Mouse (Mus musculus) liver, adult 2 months (tissue): Measurements from ENCODE around the gene Map3k12. TPM values are rescaled to one million over a fixed set of nuclear protein-coding genes. Genes with fewer than 3 reads are reported as not detected.
A peak's percentile ranks its signal among the peaks of the same experiment; 100 is the strongest.

Experiments
- DNase-seq: peaks from one replicate; pipeline ENCODE4 v3.0.0-alpha.2; 2011; ENCODE audit warnings: low read depth, low spot score; ENCODE audit errors: extremely low read depth
- H3K27ac ChIP-seq: fragments of 200-500 bp; replicated peaks from 2 replicates; pipeline ENCODE4 v1.5.1; 2012; ENCODE audit warnings: low read depth, mild to moderate bottlenecking, control low read depth, inconsistent platforms, low read length; ENCODE audit not compliant: insufficient read depth
- H3K27me3 ChIP-seq: fragments of 200-500 bp; 2 replicates; pipeline ENCODE4 v1.6.1; 2012; ENCODE audit warnings: mild to moderate bottlenecking, moderate library complexity, low read length, inconsistent platforms; ENCODE audit not compliant: control insufficient read depth, insufficient read depth
- H3K36me3 ChIP-seq: fragments of 200-500 bp; 2 replicates; pipeline ENCODE4 v1.6.1; 2012; ENCODE audit warnings: low read length, inconsistent platforms; ENCODE audit not compliant: control insufficient read depth, insufficient read depth
- H3K4me1 ChIP-seq: fragments of 200-500 bp; 2 replicates; pipeline ENCODE4 v1.6.1; 2011; ENCODE audit warnings: low read length; ENCODE audit not compliant: control insufficient read depth, insufficient read depth
- H3K4me3 ChIP-seq: fragments of 200-500 bp; 2 replicates; pipeline ENCODE4 v1.5.1; 2011; ENCODE audit warnings: low read depth, mild to moderate bottlenecking, control low read depth, low read length, moderate library complexity; ENCODE audit not compliant: insufficient read depth
- H3K79me2 ChIP-seq: fragments of 200-500 bp; 2 replicates; pipeline ENCODE4 v1.6.1; 2012; ENCODE audit warnings: inconsistent platforms, mild to moderate bottlenecking, low read length, moderate library complexity; ENCODE audit not compliant: control insufficient read depth, insufficient read depth
- H3K9ac ChIP-seq: fragments of 200-500 bp; 2 replicates; pipeline ENCODE4 v1.6.1; 2012; ENCODE audit warnings: low read depth, mild to moderate bottlenecking, control low read depth, inconsistent platforms, low read length
- CTCF ChIP-seq: fragments of 200-500 bp; IDR thresholded peaks from 2 replicates; pipeline ENCODE4 v1.5.1; 2011; ENCODE audit warnings: low read depth, low read length, control low read depth
- POLR2A ChIP-seq: fragments of 200-500 bp; IDR thresholded peaks from 2 replicates; pipeline ENCODE4 v1.6.1; 2011; ENCODE audit warnings: low read length, control low read depth; ENCODE audit not compliant: insufficient read depth; ENCODE audit errors: extremely low read depth
- WGBS: fragments of 180-500 bp; shearing (Covaris S2); methylation state at CpG from one replicate; pipeline ENCODE4 v1.1.7; 2018; 5-methylcytosine and 5-hydroxymethylcytosine counted together
- polyA plus RNA-seq: library from polyadenylated mRNA; depleted of rRNA; stranded (reverse); fragments of >200 nt; gene quantifications from 2 replicates; pipeline ENCODE4 v1.2.3, GENCODE M21; 2012; rRNA removed
- total RNA-seq: library from RNA; depleted of rRNA; stranded (reverse); fragments of >200 nt; gene quantifications from 2 replicates; pipeline ENCODE4 v1.2.3, GENCODE M21; 2014; rRNA removed

Map3k12 gene
- total RNA-seq (0.34 and 0.46 TPM in 2 replicates), polyA plus RNA-seq (0.22 and 0.43 TPM in 2 replicates)

GRCm38 (mm10) chr15:102516728-102517404 lies at the start of gene Map3k12:
Map3k12 (minus strand) TSS chr15:102517064.
- Histone ChIP-seq H3K27ac (peak within 1 kb of the TSS; percentile 69), H3K27me3 (no peaks in the 10 kb centered on the region), H3K36me3 (no peaks in the 10 kb centered on the region), H3K4me3 (peak within 1 kb of the TSS; percentile 71), H3K79me2 (no peaks in the 10 kb centered on the region), H3K4me1 (peaks cover 3% of the 10 kb centered on the region; the same call in 1 of the 2 replicates), H3K9ac (peak within 1 kb of the TSS; percentile 61)
- TF ChIP-seq POLR2A (no peak), CTCF (no peak)
- DNase-seq, result peak; percentile 71
- WGBS, result 1% methylated on average over 43 of the region's 43 CpGs

GRCm38 (mm10) chr15:102563681-102564080 lies 46.8 kb upstream of the Map3k12 start:
- Histone ChIP-seq H3K27me3 (no peaks in the 10 kb centered on the region), H3K4me1 (peaks cover 21% of the 10 kb centered on the region), H3K9ac (no peak overlapping the region), H3K79me2 (peaks cover 3% of the 10 kb centered on the region; the same call in 1 of the 2 replicates), H3K36me3 (no peaks in the 10 kb centered on the region), H3K4me3 (no peak overlapping the region), H3K27ac (no peak overlapping the region)
- DNase-seq, result no peak
- WGBS, result 91% methylated on average over 5 of the region's 5 CpGs
- TF ChIP-seq POLR2A (no peak), CTCF (no peak)

- peak overlapping the region; percentile 35; the same call in 1 of the 2 replicates for H3K27ac ChIP-seq
- no peak for DNase-seq
- peaks cover 3% of the 10 kb centered on the region; the same call in 1 of the 2 replicates for H3K79me2 ChIP-seq
- no peak overlapping the region for H3K4me3 ChIP-seq
- no peaks in the 10 kb centered on the region for H3K27me3 ChIP-seq
- H3K4me1 ChIP-seq, result peaks cover 21% of the 10 kb centered on the region
- 0 out of 2 replicates have a peak, but pooled peaks cover 2% of the 10 kb centered on the region for H3K36me3 ChIP-seq
- TF ChIP-seq CTCF (no peak), POLR2A (no peak)
- 84% methylated on average over 3 of the region's 3 CpGs for WGBS
- H3K9ac ChIP-seq, result no peak overlapping the region
Measured at GRCm38 (mm10) chr15:102563061-102563460, 46.2 kb upstream of the Map3k12 start.

GRCm38 (mm10) chr15:102562491-102562890 lies 45.6 kb upstream of the Map3k12 start:
- TF ChIP-seq CTCF (no peak), POLR2A (no peak)
- Histone ChIP-seq H3K4me1 (peaks cover 21% of the 10 kb centered on the region), H3K4me3 (no peak overlapping the region; the same call in 1 of the 2 replicates), H3K27me3 (no peaks in the 10 kb centered on the region), H3K27ac (peak overlapping the region; percentile 35; the same call in 1 of the 2 replicates), H3K9ac (no peak overlapping the region), H3K79me2 (peaks cover 3% of the 10 kb centered on the region; the same call in 1 of the 2 replicates), H3K36me3 (peaks cover 7% of the 10 kb centered on the region; the same call in 1 of the 2 replicates)
- peak; percentile 83 for DNase-seq
- WGBS, result 20% methylated on average over 1 of the region's 1 CpGs

DNA sequence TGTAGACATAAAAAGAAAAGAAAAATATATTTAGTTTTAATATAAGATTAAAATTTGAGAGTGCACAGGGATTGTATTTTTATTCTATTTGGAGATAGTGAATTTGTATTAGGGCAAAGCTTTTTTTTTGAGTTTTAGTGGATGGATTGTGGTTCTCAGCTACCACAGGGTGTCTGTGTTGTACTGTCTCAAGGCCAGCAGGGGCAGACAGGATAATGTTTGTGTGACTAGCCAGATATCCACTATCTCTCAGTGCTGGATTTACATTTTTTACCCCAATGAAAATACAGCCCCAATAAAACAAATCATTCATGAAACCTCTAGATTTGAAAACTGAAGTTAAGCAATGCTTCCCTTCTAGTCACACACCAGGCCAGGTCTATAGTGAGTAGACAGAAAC lies 40.7 kb upstream of the Map3k12 start:
- Histone ChIP-seq H3K79me2 (peaks cover 3% of the 10 kb centered on the region; the same call in 1 of the 2 replicates), H3K27ac (no peak overlapping the region), H3K4me1 (peaks cover 2% of the 10 kb centered on the region; the same call in 1 of the 2 replicates), H3K9ac (no peak overlapping the region), H3K4me3 (no peak overlapping the region), H3K27me3 (no peaks in the 10 kb centered on the region), H3K36me3 (peaks cover 44% of the 10 kb centered on the region)
- TF ChIP-seq CTCF (no peak), POLR2A (no peak)
- no peak for DNase-seq

DNA sequence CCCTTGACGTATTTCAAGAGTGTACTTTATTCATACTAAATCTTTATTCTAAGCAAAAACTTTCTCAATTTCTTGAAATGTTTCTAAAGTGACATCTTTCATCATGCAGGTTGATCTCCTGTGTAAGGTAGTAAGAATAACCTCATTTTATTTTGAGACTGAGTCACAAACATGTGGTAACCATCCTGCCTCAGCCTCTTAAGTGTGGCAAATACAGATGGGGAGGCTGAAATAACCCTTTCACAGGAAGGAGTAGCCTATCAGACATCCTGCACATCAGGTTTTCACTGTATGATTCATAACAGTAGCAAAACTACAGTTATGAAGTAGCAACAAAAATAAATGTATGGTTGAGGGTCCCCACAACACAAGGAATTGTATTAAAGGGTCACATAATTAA lies 38.7 kb upstream of the Map3k12 start:
- Histone ChIP-seq H3K27me3 (no peaks in the 10 kb centered on the region), H3K79me2 (no peaks in the 10 kb centered on the region; the same call in 1 of the 2 replicates), H3K27ac (no peak overlapping the region), H3K9ac (no peak overlapping the region), H3K4me3 (no peak overlapping the region), H3K4me1 (no peaks in the 10 kb centered on the region), H3K36me3 (peaks cover 56% of the 10 kb centered on the region)
- DNase-seq, result no peak
- 95% methylated on average over 1 of the region's 1 CpGs for WGBS
- TF ChIP-seq POLR2A (no peak), CTCF (no peak)
